Mouse (Mus musculus): ENCODE results near the gene Ctss.

DNA sequence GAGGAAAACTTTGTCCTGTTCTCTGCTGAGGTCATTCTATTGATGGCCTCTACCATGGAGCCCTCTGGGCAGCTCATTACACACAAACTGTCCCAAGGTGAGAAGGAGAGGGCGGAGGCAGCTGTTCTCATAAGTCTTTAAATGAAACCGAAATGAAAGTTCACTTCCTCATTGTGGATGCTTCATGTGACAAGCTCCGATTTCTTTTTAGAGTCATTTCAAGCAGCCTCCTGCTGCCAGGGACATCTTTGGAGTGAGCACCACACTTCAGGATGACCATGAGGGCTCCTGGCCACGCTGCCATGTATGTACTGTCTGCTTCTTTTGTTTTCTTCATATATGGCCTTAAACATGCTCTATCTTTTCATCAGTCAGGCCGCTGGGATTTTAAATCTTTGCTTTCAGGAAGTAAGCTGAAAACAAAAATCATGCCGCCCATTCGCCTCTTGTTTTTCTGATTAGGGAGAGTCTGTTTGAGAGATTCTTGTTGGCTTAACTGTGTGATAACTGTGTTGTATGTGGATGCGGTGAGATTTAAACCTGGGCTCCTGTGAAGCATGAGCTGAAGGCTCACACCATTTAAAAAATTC, at the start of gene Ctss:
- no peak for TF ChIP-seq POLR2A (IDR thresholded peaks at IDR 0.05; ENCODE audit: insufficient read depth, low read depth, low read length)
- no peak for TF ChIP-seq CTCF (IDR thresholded peaks at IDR 0.05; ENCODE audit: insufficient read depth, low read depth, low read length)

All from olfactory bulb, adult 2 months (tissue).